Mouse (Mus musculus): Measurements from ENCODE around the gene Zbtb12. TPM values are rescaled to one million over a fixed set of nuclear protein-coding genes. Genes with fewer than 3 reads are reported as not detected.

Gene Zbtb12
- total RNA-seq, 2 experiments from 2014 or later, result 13.5 to 17.8 TPM

GRCm38 (mm10) chr17:34944362-34944761, 65.1 kb downstream of the Zbtb12 start:
- DNase-seq, result no peak

Small RNA genes within 50 kb of the gene (microRNA-seq; reads per million reads assigned to microRNA genes)
- gene Mir6970 (not detected), gene Mir6971 (1.4 reads per million), gene Mir6972 (not detected)

Other genes starting within 250 kb of the Zbtb12 start
- gene Prrt1, start 249.9 kb upstream of the Zbtb12 start, total RNA-seq (2021), result 1 to 10 TPM; 4.5 to 7.9 TPM
- gene Fkbpl, start 234.7 kb upstream of the Zbtb12 start, total RNA-seq (2021), result 10 to 100 TPM; 11.8 to 14.4 TPM
- 10 to 100 TPM; 37.8 to 40.1 TPM for gene Atf6b, start 232.3 kb upstream of the Zbtb12 start, total RNA-seq (2021)
- 10 to 100 TPM; 40.6 to 47.3 TPM for gene Tnxb, start 208.9 kb upstream of the Zbtb12 start, total RNA-seq (2021)
- 100 to 1,000 TPM in 1 of 2 experiments, 10 to 100 TPM in 1; 88.4 to 156 TPM for gene C4b, start 135.6 kb upstream of the Zbtb12 start, total RNA-seq (2021)
- 1,000 to 10,000 TPM; 2,477 to 2,588 TPM for gene Cyp21a1, start 74.9 kb upstream of the Zbtb12 start, total RNA-seq (2021)
- gene Stk19, start 42.5 kb upstream of the Zbtb12 start, total RNA-seq (2021), result 10 to 100 TPM; 31.8 to 33.0 TPM
- 10 to 100 TPM; 45.1 to 52.2 TPM for gene Dxo, start 42.5 kb upstream of the Zbtb12 start, total RNA-seq (2021)
- 10 to 100 TPM; 49.2 to 60.8 TPM for gene Skiv2l, start 29.3 kb upstream of the Zbtb12 start, total RNA-seq (2021)
- 10 to 100 TPM; 44.2 to 48.4 TPM for gene Nelfe, start 29.1 kb upstream of the Zbtb12 start, total RNA-seq (2021)
- gene Cfb, start 17.0 kb upstream of the Zbtb12 start, total RNA-seq (2021), result 100 to 1,000 TPM; 158 to 363 TPM
- under 1 TPM in 1 of 2 experiments, not detected in 1; 0.21 TPM for gene Gm20547, start 2.6 kb downstream of the Zbtb12 start, total RNA-seq (2021)
- gene C2, start 18.8 kb downstream of the Zbtb12 start, total RNA-seq (2021), result 10 to 100 TPM; 41.1 TPM
- 100 to 1,000 TPM; 113 to 137 TPM for gene Ehmt2, start 19.0 kb downstream of the Zbtb12 start, total RNA-seq (2021)
- gene Slc44a4, start 35.0 kb downstream of the Zbtb12 start, total RNA-seq (2021), result 1 to 10 TPM in 1 of 2 experiments, under 1 TPM in 1; 1.00 to 1.2 TPM
- 10 to 100 TPM; 18.6 to 24.2 TPM for gene Neu1, start 51.8 kb downstream of the Zbtb12 start, total RNA-seq (2021)
- 10 to 100 TPM; 16.4 to 32.9 TPM for gene Hspa1b, start 79.8 kb downstream of the Zbtb12 start, total RNA-seq (2021)
- not detected for gene Gm20481, start 90.4 kb downstream of the Zbtb12 start, total RNA-seq (2021)
- 10 to 100 TPM in 1 of 2 experiments, 1 to 10 TPM in 1; 7.3 to 13.6 TPM for gene Hspa1a, start 92.7 kb downstream of the Zbtb12 start, total RNA-seq (2021)
- gene Hspa1l, start 93.2 kb downstream of the Zbtb12 start, total RNA-seq (2021), result 1 to 10 TPM in 1 of 2 experiments, under 1 TPM in 1; 0.75 to 1.4 TPM
- gene Lsm2, start 102.4 kb downstream of the Zbtb12 start, total RNA-seq (2021), result 10 to 100 TPM; 39.0 to 42.8 TPM
- gene Vars, start 121.5 kb downstream of the Zbtb12 start, total RNA-seq (2021), result 10 to 100 TPM; 56.5 to 63.0 TPM
- 1 to 10 TPM in 1 of 2 experiments, under 1 TPM in 1; 0.72 to 1.5 TPM for gene Vwa7, start 137.1 kb downstream of the Zbtb12 start, total RNA-seq (2021)
- 1 to 10 TPM; 1.1 to 1.6 TPM for gene Sapcd1, start 148.5 kb downstream of the Zbtb12 start, total RNA-seq (2021)
- gene Msh5, start 167.3 kb downstream of the Zbtb12 start, total RNA-seq (2021), result 1 to 10 TPM; 2.3 to 5.0 TPM
- gene Clic1, start 170.5 kb downstream of the Zbtb12 start, total RNA-seq (2021), result 100 to 1,000 TPM in 1 of 2 experiments, 10 to 100 TPM in 1; 95.6 to 105 TPM
- 10 to 100 TPM; 35.2 to 51.7 TPM for gene Ddah2, start 179.6 kb downstream of the Zbtb12 start, total RNA-seq (2021)
- not detected for gene Ly6g6c, start 185.9 kb downstream of the Zbtb12 start, total RNA-seq (2021)
- under 1 TPM; 0.24 to 0.30 TPM for gene Mpig6b, start 186.7 kb downstream of the Zbtb12 start, total RNA-seq (2021)
- under 1 TPM in 1 of 2 experiments, not detected in 1; 0.27 TPM for gene Ly6g6e, start 197.4 kb downstream of the Zbtb12 start, total RNA-seq (2021)
- 1 to 10 TPM; 1.1 to 2.2 TPM for gene Ly6g6d, start 198.6 kb downstream of the Zbtb12 start, total RNA-seq (2021)
- gene Ly6g6f, start 206.1 kb downstream of the Zbtb12 start, total RNA-seq (2021), result under 1 TPM in 1 of 2 experiments, not detected in 1; 0.48 TPM
- 10 to 100 TPM; 77.2 to 91.4 TPM for gene Abhd16a, start 209.8 kb downstream of the Zbtb12 start, total RNA-seq (2021)
- gene Ly6g5c, start 228.8 kb downstream of the Zbtb12 start, total RNA-seq (2021), result not detected
- under 1 TPM; 0.30 to 0.91 TPM for gene Ly6g5b, start 235.9 kb downstream of the Zbtb12 start, total RNA-seq (2021)
- 10 to 100 TPM; 10.8 to 11.4 TPM for gene Gpank1, start 242.0 kb downstream of the Zbtb12 start, total RNA-seq (2021)
- gene Csnk2b, start 242.6 kb downstream of the Zbtb12 start, total RNA-seq (2021), result 100 to 1,000 TPM; 198 to 200 TPM
- 10 to 100 TPM; 26.0 to 28.5 TPM for gene D17H6S53E, start 246.9 kb downstream of the Zbtb12 start, total RNA-seq (2021)

Measured in adrenal gland, postnatal 10 days (tissue).